Mouse (Mus musculus): Measurements from ENCODE around the gene Olfr412. TPM values are rescaled to one million over a fixed set of nuclear protein-coding genes. Genes with fewer than 3 reads are reported as not detected.

Olfr412 gene
- polyA plus RNA-seq, 1 experiment from 2014 or later, result not detected

- 75% methylated on average over 12 of the region's 12 CpGs for WGBS (ENCODE audit: insufficient replicate concordance)
- H3K4me3 ChIP-seq, result no peak overlapping the region
- no peak for ATAC-seq
- H3K27ac ChIP-seq, result no peak overlapping the region
- no peaks in the 10 kb centered on the region for H3K9me3 ChIP-seq (replicated peaks)
- no peak overlapping the region for H3K9ac ChIP-seq
- H3K27me3 ChIP-seq (replicated peaks), result no peaks in the 10 kb centered on the region
- H3K4me1 ChIP-seq, result no peaks in the 10 kb centered on the region
- no peak overlapping the region for H3K4me2 ChIP-seq
- no peaks in the 10 kb centered on the region for H3K36me3 ChIP-seq
These were observed 53.9 kb downstream of the Olfr412 start for GRCm38 (mm10) chr11:74415736-74416135.

Other genes with a start within 250 kb of the Olfr412 start
- gene Olfr401, start 248.4 kb upstream of the Olfr412 start, polyA plus RNA-seq (2016; fragmentation: Nextera tagmentation; extraction: Ambion mirVana), result not detected in 2 replicates
- gene Olfr402, start 208.5 kb upstream of the Olfr412 start, polyA plus RNA-seq (2016; fragmentation: Nextera tagmentation; extraction: Ambion mirVana), result not detected in 2 replicates
- gene Olfr403, start 175.8 kb upstream of the Olfr412 start, polyA plus RNA-seq (2016; fragmentation: Nextera tagmentation; extraction: Ambion mirVana), result not detected in 2 replicates
- gene Olfr43, start 150.7 kb upstream of the Olfr412 start, polyA plus RNA-seq (2016; fragmentation: Nextera tagmentation; extraction: Ambion mirVana), result not detected in 2 replicates
- gene Olfr406, start 102.3 kb upstream of the Olfr412 start, polyA plus RNA-seq (2016; fragmentation: Nextera tagmentation; extraction: Ambion mirVana), result not detected in 2 replicates
- gene Olfr59, start 78.3 kb upstream of the Olfr412 start, polyA plus RNA-seq (2016; fragmentation: Nextera tagmentation; extraction: Ambion mirVana), result not detected in 2 replicates
- not detected in 2 replicates for gene Olfr410, start 24.0 kb upstream of the Olfr412 start, polyA plus RNA-seq (2016; fragmentation: Nextera tagmentation; extraction: Ambion mirVana)
- gene Olfr411, start 9.4 kb upstream of the Olfr412 start, polyA plus RNA-seq (2016; fragmentation: Nextera tagmentation; extraction: Ambion mirVana), result not detected in 2 replicates
- 0.96 and 1.4 TPM in 2 replicates for gene Rap1gap2, start 248.8 kb downstream of the Olfr412 start, polyA plus RNA-seq (2016; fragmentation: Nextera tagmentation; extraction: Ambion mirVana)